Mouse (Mus musculus) cerebellum, adult 2 months (tissue): Measurements from ENCODE around the gene Nrap.

Experiments
- CTCF ChIP-seq: fragments of 200-500 bp; IDR thresholded peaks from 2 replicates; pipeline ENCODE4 v1.5.1; 2011; ENCODE audit warnings: low read depth, mild to moderate bottlenecking, control low read depth, low read length, moderate library complexity, borderline replicate concordance; ENCODE audit not compliant: insufficient read depth
- POLR2A ChIP-seq: fragments of 200-500 bp; IDR thresholded peaks from 2 replicates; pipeline ENCODE4 v1.6.1; 2011; ENCODE audit warnings: low read length, control low read depth, borderline replicate concordance; ENCODE audit not compliant: insufficient read depth

DNA sequence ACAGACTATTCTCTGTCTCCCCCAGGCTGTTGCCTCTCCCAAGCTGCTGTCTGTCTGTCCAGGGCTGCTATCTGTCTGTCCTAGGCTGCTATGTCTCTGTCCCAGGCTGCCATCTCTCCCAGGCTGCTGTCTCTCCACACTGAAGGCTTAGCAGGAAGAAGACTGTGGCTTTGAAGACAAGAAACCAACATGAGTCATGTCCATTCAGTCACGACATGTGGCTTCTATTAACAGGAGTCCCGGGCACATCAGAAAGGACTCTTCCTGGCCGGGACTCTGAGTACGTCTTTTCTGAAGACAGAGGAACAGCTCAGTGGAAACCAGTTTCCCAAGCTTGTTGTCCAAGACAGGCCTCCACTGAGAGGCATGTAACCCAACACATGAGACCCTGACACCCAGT, 104.6 kb downstream of the Nrap start:
- TF ChIP-seq POLR2A: no peak
- TF ChIP-seq CTCF: no peak
